Mouse (Mus musculus): ENCODE measurements at regions not wholly inside any gene's neighbourhood (a gene's known extent, or its start where the extent isn't known, plus 50 kb on each side); places are given as distances from the start of the nearest gene placed in this dataset.

- TF ChIP-seq CTCF (IDR thresholded peaks at IDR 0.05; ENCODE audit: low read depth) (no peak), EP300 (IDR thresholded peaks at IDR 0.05; ENCODE audit: low read depth) (no peak)
Measured at GRCm38 (mm10) chr8:96151065-96151472, 262.7 kb upstream of the Got2 start.
